ENCODE assay signal across 10 mouse cellular contexts in genomic region chr8:105624401-105624800, GRCm38 (mm10). TPM values are rescaled to one million over a fixed set of nuclear protein-coding genes. Genes with fewer than 3 reads are reported as not detected.
DNase-seq lines count a peak whose midpoint lies in the region; ATAC-seq and TF ChIP-seq lines count a peak whose summit lies in the region.
"Had no signal": no experiment of that assay in that cellular context is flagged by ENCODE, and none has a peak within 500 bp of the region (broad histone marks: within the 10 kb centered on the region; RNA-seq: fewer than 3 reads in every experiment).

No protein-coding gene starts in this region.

- no peak for DNase-seq in hindbrain, embryonic 14.5 days (ENCODE audit: low spot score)
- DNase-seq in frontal cortex, postnatal 36 days (ENCODE audit: low spot score in 2 of 2): peak; percentile 78 to 90
- peak; percentile 91 for DNase-seq in right cerebral cortex, adult 18-20 months
- no peak for DNase-seq in testis, postnatal 10 days (ENCODE audit: low spot score)
- no peak for DNase-seq in spleen, adult 18-20 months
- DNase-seq: kidney, postnatal 14 days had no signal

- H3K4me1 ChIP-seq in hindbrain, embryonic 13.5 days (replicated peaks): peaks cover 48% of the 10 kb centered on the region
- 0 out of 2 replicates have a peak, but pooled peaks cover 7% of the 10 kb centered on the region for H3K4me1 ChIP-seq in hindbrain, embryonic 14.5 days (replicated peaks; ENCODE audit: control insufficient read depth, insufficient read depth, low read length)
- peaks cover 3% of the 10 kb centered on the region for H3K4me1 ChIP-seq in bone marrow, adult 2 months (ENCODE audit: control insufficient read depth, insufficient read depth, low read length)

- H3K36me3 ChIP-seq in hindbrain, embryonic 13.5 days: peaks cover 39% of the 10 kb centered on the region
- H3K36me3 ChIP-seq in hindbrain, embryonic 14.5 days (replicated peaks; ENCODE audit: control insufficient read depth, insufficient read depth): peaks cover 44% of the 10 kb centered on the region

- H3K9me3 ChIP-seq in hindbrain, embryonic 13.5 days: no peaks in the 10 kb centered on the region
- no peaks in the 10 kb centered on the region for H3K9me3 ChIP-seq in hindbrain, embryonic 14.5 days (ENCODE audit: control insufficient read depth, low read length)
- H3K9me3 ChIP-seq: midbrain, embryonic 15.5 days had no signal

- H3K4me3 ChIP-seq in hindbrain, embryonic 13.5 days: no peak overlapping the region
- no peak overlapping the region for H3K4me3 ChIP-seq in hindbrain, embryonic 14.5 days (replicated peaks; ENCODE audit: low read length)
- no peak overlapping the region for H3K4me3 ChIP-seq in bone marrow, adult 2 months (replicated peaks; ENCODE audit: control insufficient read depth, low read depth, low read length)
- H3K4me3 ChIP-seq: midbrain, embryonic 15.5 days had no signal

- 49% methylated on average over 3 of the region's 3 CpGs for WGBS in hindbrain, embryonic 13.5 days
- 45% methylated on average over 3 of the region's 3 CpGs for WGBS in hindbrain, embryonic 14.5 days
- 31% methylated on average over 3 of the region's 3 CpGs for WGBS in bone marrow, adult 2 months

- H3K4me2 ChIP-seq in hindbrain, embryonic 13.5 days: no peak overlapping the region
- no peak overlapping the region for H3K4me2 ChIP-seq in hindbrain, embryonic 14.5 days (replicated peaks)
- H3K4me2 ChIP-seq: midbrain, embryonic 15.5 days had no signal

- no peak overlapping the region; the same call in 1 of the 2 replicates for H3K9ac ChIP-seq in hindbrain, embryonic 13.5 days
- no peak overlapping the region for H3K9ac ChIP-seq in hindbrain, embryonic 14.5 days
- H3K9ac ChIP-seq: midbrain, embryonic 15.5 days had no signal

- no peak for TF ChIP-seq CTCF in bone marrow, adult 2 months (IDR thresholded peaks at IDR 0.05; ENCODE audit: control insufficient read depth, insufficient read depth, low read length)

- no peak for ATAC-seq in hindbrain, embryonic 13.5 days (ENCODE audit: low FRiP score)
- ATAC-seq in hindbrain, embryonic 14.5 days (ENCODE audit: low FRiP score): no peak
- ATAC-seq in megakaryocyte, adult 5-6 weeks (ENCODE audit: poor library complexity, severe bottlenecking): no peak
- ATAC-seq: midbrain, embryonic 15.5 days had no signal

- no peak for TF ChIP-seq POLR2A in bone marrow, adult 2 months (IDR thresholded peaks at IDR 0.05; ENCODE audit: borderline replicate concordance, control insufficient read depth, low read depth, low read length)

- no peaks in the 10 kb centered on the region for H3K27me3 ChIP-seq in hindbrain, embryonic 13.5 days
- no peaks in the 10 kb centered on the region for H3K27me3 ChIP-seq in hindbrain, embryonic 14.5 days (ENCODE audit: control insufficient read depth, insufficient read depth, low read length)
- H3K27me3 ChIP-seq: midbrain, embryonic 15.5 days had no signal

- 0 out of 2 replicates have a peak overlapping the region, but pooled peaks have one; percentile 23 for H3K27ac ChIP-seq in hindbrain, embryonic 13.5 days
- no peak overlapping the region for H3K27ac ChIP-seq in hindbrain, embryonic 14.5 days
- peak overlapping the region; percentile 82 for H3K27ac ChIP-seq in bone marrow, adult 2 months (ENCODE audit: control insufficient read depth, insufficient read depth, low read depth, low read length, poor library complexity)
- H3K27ac ChIP-seq: midbrain, embryonic 15.5 days had no signal

RNA-seq across cellular contexts. Expression of gene Ctcf, which starts 12.0 kb away (rescaled TPM):
- polyA plus RNA-seq in hindbrain, embryonic 13.5 days (2015; fragmentation: Nextera tagmentation; extraction: Ambion mirVana): 114 and 120 TPM in 2 replicates
- 76.9 and 79.1 TPM in 2 replicates for polyA plus RNA-seq in hindbrain, embryonic 14.5 days (2014; fragmentation: Nextera tagmentation; extraction: Ambion mirVana)
- 77.0 and 79.4 TPM in 2 replicates for polyA plus RNA-seq in bone marrow, adult 2 months (2011; ENCODE audit: insufficient read depth, insufficient read length, low replicate concordance, missing spikeins)
- 97.0 and 98.3 TPM in 2 replicates for total RNA-seq in megakaryocyte, adult 5-6 weeks (2015)
- 101 and 124 TPM in 2 replicates for total RNA-seq in megakaryocyte, adult 5-6 weeks (2017)

RNA-seq across cellular contexts. Expression of gene Agrp, which starts 12.8 kb away (rescaled TPM):
- 0.43 and 1.2 TPM in 2 replicates for polyA plus RNA-seq in hindbrain, embryonic 13.5 days (2015; fragmentation: Nextera tagmentation; extraction: Ambion mirVana)
- polyA plus RNA-seq in hindbrain, embryonic 14.5 days (2014; fragmentation: Nextera tagmentation; extraction: Ambion mirVana): 0.84 TPM in 1 of 2 replicates, not detected in the other
- polyA plus RNA-seq in bone marrow, adult 2 months (2011; ENCODE audit: insufficient read depth, insufficient read length, low replicate concordance, missing spikeins): not detected in 2 replicates
- total RNA-seq in megakaryocyte, adult 5-6 weeks (2015): not detected in 2 replicates
- total RNA-seq in megakaryocyte, adult 5-6 weeks (2017): not detected in 2 replicates

RNA-seq across cellular contexts. Expression of gene Ripor1, which starts 19.3 kb away (rescaled TPM):
- polyA plus RNA-seq in hindbrain, embryonic 13.5 days (2015; fragmentation: Nextera tagmentation; extraction: Ambion mirVana): 26.6 and 27.1 TPM in 2 replicates
- polyA plus RNA-seq in hindbrain, embryonic 14.5 days (2014; fragmentation: Nextera tagmentation; extraction: Ambion mirVana): 30.6 and 32.6 TPM in 2 replicates
- 11.9 and 23.1 TPM in 2 replicates for polyA plus RNA-seq in bone marrow, adult 2 months (2011; ENCODE audit: insufficient read depth, insufficient read length, low replicate concordance, missing spikeins)
- 13.5 and 16.9 TPM in 2 replicates for total RNA-seq in megakaryocyte, adult 5-6 weeks (2015)
- 1.6 and 2.6 TPM in 2 replicates for total RNA-seq in megakaryocyte, adult 5-6 weeks (2017)

RNA-seq across cellular contexts. Expression of gene Atp6v0d1, which starts 58.6 kb away (rescaled TPM):
- 201 and 203 TPM in 2 replicates for polyA plus RNA-seq in hindbrain, embryonic 13.5 days (2015; fragmentation: Nextera tagmentation; extraction: Ambion mirVana)
- polyA plus RNA-seq in hindbrain, embryonic 14.5 days (2014; fragmentation: Nextera tagmentation; extraction: Ambion mirVana): 231 and 245 TPM in 2 replicates
- polyA plus RNA-seq in bone marrow, adult 2 months (2011; ENCODE audit: insufficient read depth, insufficient read length, low replicate concordance, missing spikeins): 37.5 and 58.3 TPM in 2 replicates
- 222 and 239 TPM in 2 replicates for total RNA-seq in megakaryocyte, adult 5-6 weeks (2015)
- 86.2 and 101 TPM in 2 replicates for total RNA-seq in megakaryocyte, adult 5-6 weeks (2017)

Comparison
In these comparisons a context has a peak if more than half of its experiments do, and no peak if none do; other contexts are left out.
1. DNase-seq: peak in frontal cortex, postnatal 36 days (2 of 2) and right cerebral cortex, adult 18-20 months (single experiment); none in hindbrain, embryonic 14.5 days (single experiment), testis, postnatal 10 days (single experiment) and spleen, adult 18-20 months (0 of 2).